Comparison of ENCODE assay signal across 9 mouse cellular contexts in genomic region chr15:81835007-81835880, GRCm38 (mm10). TPM values are rescaled to one million over a fixed set of nuclear protein-coding genes. Genes with fewer than 3 reads are reported as not detected.
A peak's percentile ranks its signal among the peaks of the same experiment; 100 is the strongest.
DNase-seq lines count a peak whose midpoint lies in the region; ATAC-seq lines count a peak whose summit lies in the region.
"Had no signal": no experiment of that assay in that cellular context is flagged by ENCODE, and none has a peak within 500 bp of the region (broad histone marks: within the 10 kb centered on the region; RNA-seq: fewer than 3 reads in every experiment).

No protein-coding gene starts in this region.

- DNase-seq in forebrain, embryonic 10.5 days (ENCODE audit: extremely low spot score, low spot score) = no peak
- no peak for DNase-seq in forebrain, embryonic 11.5 days (ENCODE audit: low spot score)
- no peak for DNase-seq in neural tube, embryonic 10.5 days (ENCODE audit: extremely low spot score, low spot score)
- peak; percentile 33 for DNase-seq in kidney, postnatal 10 days
- DNase-seq in urinary bladder, postnatal 25 days (ENCODE audit: low spot score) = no peak
- DNase-seq: embryo, embryonic 11 days had no signal

- no peaks in the 10 kb centered on the region for H3K36me3 ChIP-seq in forebrain, embryonic 10.5 days (replicated peaks)
- no peaks in the 10 kb centered on the region for H3K36me3 ChIP-seq in forebrain, embryonic 11.5 days (ENCODE audit: control insufficient read depth, insufficient read depth, low read length)
- no peaks in the 10 kb centered on the region for H3K36me3 ChIP-seq in neural tube, embryonic 12.5 days
- no peaks in the 10 kb centered on the region for H3K36me3 ChIP-seq in stomach, embryonic 16.5 days (ENCODE audit: control insufficient read depth, insufficient read depth, low read length)
- no peaks in the 10 kb centered on the region for H3K36me3 ChIP-seq in hindbrain, embryonic 16.5 days (ENCODE audit: control insufficient read depth, insufficient read depth, low read length)

- peak overlapping the region; percentile 49; the same call in 1 of the 2 replicates for H3K4me3 ChIP-seq in forebrain, embryonic 10.5 days
- H3K4me3 ChIP-seq in forebrain, embryonic 11.5 days (ENCODE audit: low read depth, low read length) = no peak overlapping the region
- H3K4me3 ChIP-seq in neural tube, embryonic 12.5 days = no peak overlapping the region
- H3K4me3 ChIP-seq in stomach, embryonic 16.5 days (replicated peaks; ENCODE audit: low read length) = no peak overlapping the region
- H3K4me3 ChIP-seq in hindbrain, embryonic 16.5 days (ENCODE audit: low read length) = no peak overlapping the region

- no peaks in the 10 kb centered on the region for H3K9me3 ChIP-seq in forebrain, embryonic 10.5 days
- H3K9me3 ChIP-seq in forebrain, embryonic 11.5 days (ENCODE audit: control insufficient read depth, low read length) = no peaks in the 10 kb centered on the region
- H3K9me3 ChIP-seq in neural tube, embryonic 12.5 days = no peaks in the 10 kb centered on the region
- H3K9me3 ChIP-seq in stomach, embryonic 16.5 days (replicated peaks; ENCODE audit: control insufficient read depth, low read length) = no peaks in the 10 kb centered on the region
- no peaks in the 10 kb centered on the region for H3K9me3 ChIP-seq in hindbrain, embryonic 16.5 days (ENCODE audit: control insufficient read depth, low read length)

- H3K9ac ChIP-seq in forebrain, embryonic 11.5 days (ENCODE audit: low read length) = no peak overlapping the region
- peak overlapping the region; percentile 43; the same call in 1 of the 2 replicates for H3K9ac ChIP-seq in neural tube, embryonic 12.5 days
- H3K9ac ChIP-seq in stomach, embryonic 16.5 days (ENCODE audit: low read length) = peak overlapping the region; percentile 68
- no peak overlapping the region for H3K9ac ChIP-seq in hindbrain, embryonic 16.5 days (ENCODE audit: low read depth, low read length)

- H3K4me1 ChIP-seq in forebrain, embryonic 10.5 days = peaks cover 52% of the 10 kb centered on the region
- 0 out of 2 replicates have a peak, but pooled peaks cover 2% of the 10 kb centered on the region for H3K4me1 ChIP-seq in forebrain, embryonic 11.5 days (replicated peaks; ENCODE audit: control insufficient read depth, insufficient read depth, low read length)
- H3K4me1 ChIP-seq in neural tube, embryonic 12.5 days = peaks cover 8% of the 10 kb centered on the region; the same call in 1 of the 2 replicates
- peaks cover 13% of the 10 kb centered on the region for H3K4me1 ChIP-seq in stomach, embryonic 16.5 days (ENCODE audit: control insufficient read depth, insufficient read depth, low read length)
- H3K4me1 ChIP-seq in hindbrain, embryonic 16.5 days (ENCODE audit: control insufficient read depth, insufficient read depth, low read depth, low read length) = peaks cover 17% of the 10 kb centered on the region

- peaks cover 41% of the 10 kb centered on the region for H3K27me3 ChIP-seq in forebrain, embryonic 10.5 days (ENCODE audit: poor library complexity, severe bottlenecking)
- no peaks in the 10 kb centered on the region; the same call in 1 of the 2 replicates for H3K27me3 ChIP-seq in forebrain, embryonic 11.5 days (ENCODE audit: control insufficient read depth, insufficient read depth, low read length)
- H3K27me3 ChIP-seq in neural tube, embryonic 12.5 days (replicated peaks) = peaks cover 8% of the 10 kb centered on the region; the same call in 1 of the 2 replicates
- no peaks in the 10 kb centered on the region for H3K27me3 ChIP-seq in stomach, embryonic 16.5 days (ENCODE audit: control insufficient read depth, insufficient read depth, low read length)
- H3K27me3 ChIP-seq in hindbrain, embryonic 16.5 days (replicated peaks; ENCODE audit: control insufficient read depth, insufficient read depth, low read length) = peaks cover 2% of the 10 kb centered on the region; the same call in 1 of the 2 replicates

- no peak overlapping the region; the same call in 1 of the 2 replicates for H3K4me2 ChIP-seq in forebrain, embryonic 11.5 days (ENCODE audit: low read depth, low read length, severe bottlenecking)
- no peak overlapping the region for H3K4me2 ChIP-seq in neural tube, embryonic 12.5 days (replicated peaks)
- H3K4me2 ChIP-seq in stomach, embryonic 16.5 days (ENCODE audit: low read depth, low read length) = no peak overlapping the region
- no peak overlapping the region for H3K4me2 ChIP-seq in hindbrain, embryonic 16.5 days (ENCODE audit: low read length)

- WGBS in forebrain, embryonic 10.5 days = 76% methylated on average over 10 of the region's 10 CpGs
- 79% methylated on average over 10 of the region's 10 CpGs for WGBS in forebrain, embryonic 11.5 days
- 61% methylated on average over 10 of the region's 10 CpGs for whole genome bisulfite sequencing in neural tube, embryonic 12.5 days
- 62% methylated on average over 10 of the region's 10 CpGs for WGBS in stomach, embryonic 16.5 days
- 70% methylated on average over 10 of the region's 10 CpGs for WGBS in hindbrain, embryonic 16.5 days

- no peak for ATAC-seq in forebrain, embryonic 11.5 days (replicated peaks; ENCODE audit: low FRiP score)
- ATAC-seq in neural tube, embryonic 12.5 days (ENCODE audit: low FRiP score, low read depth) = no peak
- no peak for ATAC-seq in stomach, embryonic 16.5 days (ENCODE audit: insufficient read depth, low FRiP score)
- ATAC-seq in hindbrain, embryonic 16.5 days = no peak

- H3K27ac ChIP-seq in forebrain, embryonic 10.5 days = peak overlapping the region; percentile 83
- H3K27ac ChIP-seq in forebrain, embryonic 11.5 days (ENCODE audit: low read depth, low read length) = no peak overlapping the region
- no peak overlapping the region for H3K27ac ChIP-seq in neural tube, embryonic 12.5 days
- H3K27ac ChIP-seq in stomach, embryonic 16.5 days (ENCODE audit: low read length) = no peak overlapping the region
- H3K27ac ChIP-seq in hindbrain, embryonic 16.5 days (ENCODE audit: low read depth, low read length) = no peak overlapping the region

RNA-seq across cellular contexts. Expression of gene Tob2, which starts 23.4 kb away (rescaled TPM):
- 20.1 and 20.3 TPM in 2 replicates for polyA plus RNA-seq in forebrain, embryonic 10.5 days (2016; fragmentation: Nextera tagmentation; extraction: Ambion mirVana)
- polyA plus RNA-seq in forebrain, embryonic 11.5 days (2014; fragmentation: Nextera tagmentation; extraction: Ambion mirVana) = 22.1 and 23.6 TPM in 2 replicates
- 21.6 and 21.7 TPM in 2 replicates for polyA plus RNA-seq in neural tube, embryonic 12.5 days (2016; fragmentation: Nextera tagmentation; extraction: Ambion mirVana)
- polyA plus RNA-seq in stomach, embryonic 16.5 days (2015; fragmentation: Nextera tagmentation; extraction: Ambion mirVana) = 30.0 and 31.7 TPM in 2 replicates
- polyA plus RNA-seq in hindbrain, embryonic 16.5 days (2015; fragmentation: Nextera tagmentation; extraction: Ambion mirVana) = 15.7 and 18.4 TPM in 2 replicates

RNA-seq across cellular contexts. Expression of gene Tef, which starts 33.0 kb away (rescaled TPM):
- 13.5 and 13.7 TPM in 2 replicates for polyA plus RNA-seq in forebrain, embryonic 10.5 days (2016; fragmentation: Nextera tagmentation; extraction: Ambion mirVana)
- polyA plus RNA-seq in forebrain, embryonic 11.5 days (2014; fragmentation: Nextera tagmentation; extraction: Ambion mirVana) = 16.8 and 17.4 TPM in 2 replicates
- 23.2 and 24.9 TPM in 2 replicates for polyA plus RNA-seq in neural tube, embryonic 12.5 days (2016; fragmentation: Nextera tagmentation; extraction: Ambion mirVana)
- polyA plus RNA-seq in stomach, embryonic 16.5 days (2015; fragmentation: Nextera tagmentation; extraction: Ambion mirVana) = 21.0 and 24.6 TPM in 2 replicates
- polyA plus RNA-seq in hindbrain, embryonic 16.5 days (2015; fragmentation: Nextera tagmentation; extraction: Ambion mirVana) = 22.9 and 23.1 TPM in 2 replicates

RNA-seq across cellular contexts. Expression of gene Phf5a, which starts 36.5 kb away (rescaled TPM):
- 255 and 271 TPM in 2 replicates for polyA plus RNA-seq in forebrain, embryonic 10.5 days (2016; fragmentation: Nextera tagmentation; extraction: Ambion mirVana)
- 186 and 216 TPM in 2 replicates for polyA plus RNA-seq in forebrain, embryonic 11.5 days (2014; fragmentation: Nextera tagmentation; extraction: Ambion mirVana)
- polyA plus RNA-seq in neural tube, embryonic 12.5 days (2016; fragmentation: Nextera tagmentation; extraction: Ambion mirVana) = 123 and 126 TPM in 2 replicates
- polyA plus RNA-seq in stomach, embryonic 16.5 days (2015; fragmentation: Nextera tagmentation; extraction: Ambion mirVana) = 112 and 120 TPM in 2 replicates
- polyA plus RNA-seq in hindbrain, embryonic 16.5 days (2015; fragmentation: Nextera tagmentation; extraction: Ambion mirVana) = 118 and 122 TPM in 2 replicates

RNA-seq across cellular contexts. Expression of gene Aco2, which starts 36.9 kb away (rescaled TPM):
- polyA plus RNA-seq in forebrain, embryonic 10.5 days (2016; fragmentation: Nextera tagmentation; extraction: Ambion mirVana) = 147 and 148 TPM in 2 replicates
- 169 and 171 TPM in 2 replicates for polyA plus RNA-seq in forebrain, embryonic 11.5 days (2014; fragmentation: Nextera tagmentation; extraction: Ambion mirVana)
- polyA plus RNA-seq in neural tube, embryonic 12.5 days (2016; fragmentation: Nextera tagmentation; extraction: Ambion mirVana) = 213 TPM in 2 replicates
- polyA plus RNA-seq in stomach, embryonic 16.5 days (2015; fragmentation: Nextera tagmentation; extraction: Ambion mirVana) = 190 and 200 TPM in 2 replicates
- polyA plus RNA-seq in hindbrain, embryonic 16.5 days (2015; fragmentation: Nextera tagmentation; extraction: Ambion mirVana) = 333 and 346 TPM in 2 replicates

Comparison
In these comparisons a context has a peak if more than half of its experiments do, and no peak if none do; other contexts are left out.
1. H3K9ac ChIP-seq: peak in neural tube, embryonic 12.5 days (single experiment) and stomach, embryonic 16.5 days (single experiment); none in forebrain, embryonic 11.5 days (single experiment) and hindbrain, embryonic 16.5 days (single experiment).